Comparison of ENCODE assay signal across 8 mouse cellular contexts in genomic region chrX:103820307-103821194, GRCm38 (mm10). TPM values are rescaled to one million over a fixed set of nuclear protein-coding genes. Genes with fewer than 3 reads are reported as not detected.
A peak's percentile ranks its signal among the peaks of the same experiment; 100 is the strongest.
DNase-seq lines count a peak whose midpoint lies in the region; ATAC-seq and TF ChIP-seq lines count a peak whose summit lies in the region.

No protein-coding gene starts in this region.

- H3K27me3 ChIP-seq in embryonic facial prominence, embryonic 15.5 days = peaks cover 32% of the 10 kb centered on the region
- H3K27me3 ChIP-seq in hindbrain, postnatal 0 days (ENCODE audit: insufficient read depth, low read length) = no peaks in the 10 kb centered on the region
- peaks cover 25% of the 10 kb centered on the region for H3K27me3 ChIP-seq in liver, embryonic 16.5 days (ENCODE audit: control insufficient read depth, insufficient read depth, low read depth, low read length)
- H3K27me3 ChIP-seq in splenic B cell, adult 2 months (ENCODE audit: control insufficient read depth, insufficient read depth, low read length, poor library complexity, severe bottlenecking) = no peaks in the 10 kb centered on the region

- no peaks in the 10 kb centered on the region for H3K4me1 ChIP-seq in embryonic facial prominence, embryonic 15.5 days
- H3K4me1 ChIP-seq in hindbrain, postnatal 0 days (ENCODE audit: insufficient read depth, low read length) = no peaks in the 10 kb centered on the region
- no peaks in the 10 kb centered on the region for H3K4me1 ChIP-seq in liver, embryonic 16.5 days (ENCODE audit: control insufficient read depth, low read depth, low read length)

- no peaks in the 10 kb centered on the region for H3K9me3 ChIP-seq in embryonic facial prominence, embryonic 15.5 days (replicated peaks)
- H3K9me3 ChIP-seq in hindbrain, postnatal 0 days (ENCODE audit: low read length) = no peaks in the 10 kb centered on the region
- no peaks in the 10 kb centered on the region for H3K9me3 ChIP-seq in liver, embryonic 16.5 days (replicated peaks; ENCODE audit: control insufficient read depth, low read length)

- H3K27ac ChIP-seq in embryonic facial prominence, embryonic 15.5 days (replicated peaks) = no peak overlapping the region
- no peak overlapping the region for H3K27ac ChIP-seq in hindbrain, postnatal 0 days
- peak overlapping the region; percentile 14; the same call in 1 of the 2 replicates for H3K27ac ChIP-seq in liver, embryonic 16.5 days (ENCODE audit: low read length)

- DNase-seq in cerebellum, adult 8-10 months = peak; percentile 5
- DNase-seq in cerebellum, adult 11 months = no peak
- peak; percentile 3 for DNase-seq in ES-CJ7 (ENCODE audit: low read depth, low spot score)
- no peak for DNase-seq in hindbrain, postnatal 0 days (ENCODE audit: low spot score)
- DNase-seq in splenic B cell, adult 2 months (ENCODE audit: low read depth, low spot score) = peak; percentile 0
- DNase-seq in urinary bladder, postnatal 10 days (ENCODE audit: low spot score) = no peak

- H3K36me3 ChIP-seq in embryonic facial prominence, embryonic 15.5 days = no peaks in the 10 kb centered on the region
- no peaks in the 10 kb centered on the region for H3K36me3 ChIP-seq in hindbrain, postnatal 0 days (ENCODE audit: insufficient read depth, low read length)
- no peaks in the 10 kb centered on the region for H3K36me3 ChIP-seq in liver, embryonic 16.5 days (ENCODE audit: control insufficient read depth, insufficient read depth)
- H3K36me3 ChIP-seq in splenic B cell, adult 2 months (ENCODE audit: control insufficient read depth, insufficient read depth, low read length, poor library complexity, severe bottlenecking) = no peaks in the 10 kb centered on the region

- H3K9ac ChIP-seq in embryonic facial prominence, embryonic 15.5 days = 0 out of 2 replicates have a peak overlapping the region, but pooled peaks have one; percentile 44
- peak overlapping the region; percentile 56; the same call in 1 of the 2 replicates for H3K9ac ChIP-seq in hindbrain, postnatal 0 days (replicated peaks; ENCODE audit: low read length)
- H3K9ac ChIP-seq in liver, embryonic 16.5 days (ENCODE audit: low read depth, low read length) = no peak overlapping the region

- peak overlapping the region; percentile 75 for H3K4me2 ChIP-seq in embryonic facial prominence, embryonic 15.5 days (replicated peaks)
- H3K4me2 ChIP-seq in hindbrain, postnatal 0 days (ENCODE audit: low read depth, low read length) = peak overlapping the region; percentile 69
- peak overlapping the region; percentile 41 for H3K4me2 ChIP-seq in liver, embryonic 16.5 days (ENCODE audit: low read depth, low read length)

- H3K4me3 ChIP-seq in embryonic facial prominence, embryonic 15.5 days (replicated peaks) = peak overlapping the region; percentile 56
- peak overlapping the region; percentile 54 for H3K4me3 ChIP-seq in hindbrain, postnatal 0 days (ENCODE audit: low read length)
- H3K4me3 ChIP-seq in liver, embryonic 16.5 days (ENCODE audit: low read depth, low read length) = peak overlapping the region; percentile 54

- no peak for ATAC-seq in embryonic facial prominence, embryonic 15.5 days (ENCODE audit: insufficient number of reproducible peaks, low FRiP score, low TSS enrichment, low read depth)
- no peak for ATAC-seq in hindbrain, postnatal 0 days
- ATAC-seq in liver, embryonic 16.5 days (ENCODE audit: low read depth) = no peak

- TF ChIP-seq CTCF in hindbrain, postnatal 0 days (IDR thresholded peaks at IDR 0.05; ENCODE audit: low read depth) = no peak

- WGBS in embryonic facial prominence, embryonic 15.5 days = 24% methylated on average over 35 of the region's 35 CpGs
- 34% methylated on average over 35 of the region's 35 CpGs for WGBS in hindbrain, postnatal 0 days
- WGBS in liver, embryonic 16.5 days (ENCODE audit: insufficient replicate concordance) = 30% methylated on average over 35 of the region's 35 CpGs

RNA-seq across cellular contexts. Expression of gene Slc16a2, which starts 1.2 kb away (rescaled TPM):
- polyA plus RNA-seq in embryonic facial prominence, embryonic 15.5 days (2015; fragmentation: Nextera tagmentation; extraction: Ambion mirVana) = 25.6 and 29.4 TPM in 2 replicates
- total RNA-seq in hindbrain, postnatal 0 days (2014; rRNA removed) = 45.3 and 48.5 TPM in 2 replicates
- polyA plus RNA-seq in hindbrain, postnatal 0 days (2015; fragmentation: Nextera tagmentation; extraction: Ambion mirVana) = 26.4 and 31.9 TPM in 2 replicates
- polyA plus RNA-seq in liver, embryonic 16.5 days (2015; fragmentation: Nextera tagmentation; extraction: Ambion mirVana) = 8.5 and 11.9 TPM in 2 replicates

Comparison
In these comparisons a context has a peak if more than half of its experiments do, and no peak if none do; other contexts are left out.
1. DNase-seq: peak in cerebellum, adult 8-10 months (single experiment), ES-CJ7 (single experiment) and splenic B cell, adult 2 months (single experiment); none in cerebellum, adult 11 months (single experiment), hindbrain, postnatal 0 days (single experiment) and urinary bladder, postnatal 10 days (single experiment).
2. Peak in every context shown above with its lines, with median percentiles within 50 percentile points of each other: H3K4me2 ChIP-seq and H3K4me3 ChIP-seq.